Mouse (Mus musculus) CH12.LX (cell line): ENCODE results near the gene Rnasek. TPM values are rescaled to one million over a fixed set of nuclear protein-coding genes. Genes with fewer than 3 reads are reported as not detected.

Source experiments
- DNase-seq: peaks from one replicate; pipeline ENCODE4 v3.0.0-alpha.2; 2013; ENCODE audit errors: extremely low read depth
- H3K27ac ChIP-seq: 2 replicates; pipeline ENCODE4 v1.5.1; 2012; ENCODE audit warnings: low read depth, mild to moderate bottlenecking, control low read depth, moderate library complexity; ENCODE audit not compliant: insufficient read depth
- H3K27me3 ChIP-seq: replicated peaks from 2 replicates; pipeline ENCODE3; 2012; ENCODE audit warnings: inconsistent platforms
- H3K36me3 ChIP-seq, 2 experiments: replicated peaks in 1 of 2; 2 replicates each; pipeline versions ENCODE3 to v1.6.1; 2012; ENCODE audit warnings: inconsistent platforms in 1 of 2, low read length in 1 of 2, mild to moderate bottlenecking in 1 of 2, mixed read lengths in 1 of 2, moderate library complexity in 1 of 2; ENCODE audit not compliant: control insufficient read depth in 1 of 2, insufficient read depth in 1 of 2
- H3K4me1 ChIP-seq, 2 experiments: 2 replicates each; pipeline ENCODE4 v1.6.1; 2012; ENCODE audit warnings: inconsistent platforms in 1 of 2, moderate library complexity in 1 of 2; ENCODE audit not compliant: insufficient read depth in 2 of 2, control insufficient read depth in 1 of 2
- H3K4me2 ChIP-seq: 2 replicates; pipeline ENCODE4 v1.6.1; 2012; ENCODE audit warnings: low read depth, mild to moderate bottlenecking, control low read depth; ENCODE audit not compliant: poor library complexity, insufficient read depth, severe bottlenecking
- H3K4me3 ChIP-seq, 3 experiments: fragments of 150-350 bp in 1 of 3; sonication (generic) in 1 of 3; replicated peaks in 1 of 3; 2 replicates each; pipeline versions ENCODE3 to v1.5.1; 2011 to 2012; ENCODE audit warnings: low read depth in 2 of 3, low read length in 2 of 3, mild to moderate bottlenecking in 2 of 3, moderate library complexity in 2 of 3, control low read depth in 1 of 3, improper control_type of control experiment in 1 of 3, inconsistent platforms in 1 of 3, mixed read lengths in 1 of 3; ENCODE audit not compliant: poor library complexity in 1 of 3
- H3K79me2 ChIP-seq: replicated peaks from 2 replicates; pipeline ENCODE4 v1.6.1; 2012; ENCODE audit warnings: mild to moderate bottlenecking, moderate library complexity; ENCODE audit not compliant: control insufficient read depth, poor library complexity, insufficient read depth, severe bottlenecking; ENCODE audit errors: extremely low read depth
- H3K9ac ChIP-seq: 2 replicates; pipeline ENCODE4 v1.6.1; 2012; ENCODE audit warnings: low read depth, mild to moderate bottlenecking, control low read depth, moderate library complexity; ENCODE audit not compliant: insufficient read depth
- H3K9me3 ChIP-seq: replicated peaks from 2 replicates; pipeline ENCODE3; 2012; ENCODE audit warnings: low read length, inconsistent platforms, mixed read lengths
- BHLHE40 ChIP-seq: IDR thresholded peaks from 2 replicates; pipeline ENCODE4 v1.6.1; 2011; ENCODE audit warnings: mild to moderate bottlenecking, low read depth, low read length, improper control_type of control experiment
- CHD1 ChIP-seq: IDR thresholded peaks from 2 replicates; pipeline ENCODE4 v1.6.1; 2012; ENCODE audit warnings: low read depth, low read length, improper control_type of control experiment, inconsistent platforms
- CTCF ChIP-seq, 2 experiments: IDR thresholded peaks in 1 of 2; conservative IDR thresholded peaks in 1 of 2; 2 replicates each; pipeline ENCODE4 v1.5.1; 2011 to 2012; ENCODE audit warnings: low read depth in 2 of 2, low read length in 2 of 2, improper control_type of control experiment in 1 of 2, inconsistent platforms in 1 of 2, mild to moderate bottlenecking in 1 of 2, moderate library complexity in 1 of 2
- ELF1 ChIP-seq: IDR thresholded peaks from 2 replicates; pipeline ENCODE4 v1.6.1; 2014; ENCODE audit warnings: low read depth, mild to moderate bottlenecking, inconsistent platforms, low read length, improper control_type of control experiment
- IRF4 ChIP-seq: IDR thresholded peaks from 2 replicates; pipeline ENCODE4 v1.6.1; 2014; ENCODE audit warnings: low read depth, mild to moderate bottlenecking, inconsistent platforms, low read length, improper control_type of control experiment
- JUND ChIP-seq: conservative IDR thresholded peaks from 2 replicates; pipeline ENCODE4 v1.6.1; 2011; ENCODE audit warnings: low read depth, low read length, improper control_type of control experiment
- MAFK ChIP-seq: IDR thresholded peaks from 2 replicates; pipeline ENCODE4 v1.6.1; 2011; ENCODE audit warnings: low read length, improper control_type of control experiment; ENCODE audit not compliant: insufficient replicate concordance
- MAX ChIP-seq: IDR thresholded peaks from 2 replicates; pipeline ENCODE4 v1.6.1; 2011; ENCODE audit warnings: low read length, improper control_type of control experiment
- MAZ ChIP-seq: IDR thresholded peaks from 2 replicates; pipeline ENCODE4 v1.6.1; 2012; ENCODE audit warnings: low read depth, mild to moderate bottlenecking, inconsistent platforms, low read length, improper control_type of control experiment, moderate library complexity
- MEF2A ChIP-seq: IDR thresholded peaks from 2 replicates; pipeline ENCODE4 v1.6.1; 2014; ENCODE audit warnings: low read depth, mild to moderate bottlenecking, inconsistent platforms, low read length, improper control_type of control experiment, borderline replicate concordance
- MXI1 ChIP-seq: IDR thresholded peaks from 2 replicates; pipeline ENCODE4 v1.6.1; 2011; ENCODE audit warnings: mild to moderate bottlenecking, low read depth, low read length, improper control_type of control experiment
- MYC ChIP-seq: IDR thresholded peaks from 2 replicates; pipeline ENCODE4 v1.6.1; 2011; ENCODE audit warnings: low read depth, mild to moderate bottlenecking, improper control_type of control experiment, low read length
- NELFE ChIP-seq: IDR thresholded peaks from 2 replicates; pipeline ENCODE4 v1.6.1; 2011; ENCODE audit warnings: low read depth, low read length, improper control_type of control experiment
- NRF1 ChIP-seq: IDR thresholded peaks from 2 replicates; pipeline ENCODE4 v1.6.1; 2014; ENCODE audit warnings: low read depth, mild to moderate bottlenecking, inconsistent platforms, low read length, improper control_type of control experiment, moderate library complexity
- POLR2A ChIP-seq: IDR thresholded peaks from 2 replicates; pipeline ENCODE4 v1.6.1; 2011; ENCODE audit warnings: low read depth, mild to moderate bottlenecking, improper control_type of control experiment, low read length
- POLR2AphosphoS2 ChIP-seq: IDR thresholded peaks from 2 replicates; pipeline ENCODE4 v1.6.1; 2011; ENCODE audit warnings: low read depth, low read length, improper control_type of control experiment
- RAD21 ChIP-seq: IDR thresholded peaks from 2 replicates; pipeline ENCODE4 v1.6.1; 2011; ENCODE audit warnings: low read depth, mild to moderate bottlenecking, low read length, improper control_type of control experiment, moderate library complexity
- SIN3A ChIP-seq: IDR thresholded peaks from 2 replicates; pipeline ENCODE4 v1.6.1; 2012; ENCODE audit warnings: low read length, improper control_type of control experiment, inconsistent platforms
- SMC3 ChIP-seq: IDR thresholded peaks from 2 replicates; pipeline ENCODE4 v1.6.1; 2011; ENCODE audit warnings: low read depth, low read length, improper control_type of control experiment
- TCF12 ChIP-seq: IDR thresholded peaks from 2 replicates; pipeline ENCODE4 v1.6.1; 2014; ENCODE audit warnings: low read depth, mild to moderate bottlenecking, inconsistent platforms, low read length, improper control_type of control experiment
- USF1 ChIP-seq: IDR thresholded peaks from 2 replicates; pipeline ENCODE4 v1.6.1; 2014; ENCODE audit warnings: low read depth, mild to moderate bottlenecking, inconsistent platforms, low read length, improper control_type of control experiment
- ZC3H11A ChIP-seq: IDR thresholded peaks from 2 replicates; pipeline ENCODE4 v1.6.1; 2012; ENCODE audit warnings: low read depth, mild to moderate bottlenecking, inconsistent platforms, low read length, improper control_type of control experiment
- ZMIZ1 ChIP-seq: IDR thresholded peaks from 2 replicates; pipeline ENCODE4 v1.6.1; 2012; ENCODE audit warnings: low read depth, mild to moderate bottlenecking, inconsistent platforms, low read length, improper control_type of control experiment
- ZNF384 ChIP-seq: IDR thresholded peaks from 2 replicates; pipeline ENCODE4 v1.6.1; 2012; ENCODE audit warnings: low read depth, low read length, improper control_type of control experiment, inconsistent platforms
- dilution Hi-C: fragments of 300-500 bp; cut with MboI; formaldehyde crosslinking; loops from 2 replicates; pipeline ENCODE4 v1.14.3; 2020; ENCODE audit warnings: low sequenced_read_pairs; ENCODE audit not compliant: extremely low pct_unique_long_range_greater_than_20kb, extremely low pct_ligation_motif_present
- in situ Hi-C: fragments of 300-500 bp; cut with MboI; formaldehyde crosslinking; loops from 3 replicates; pipeline ENCODE4 v1.14.3; 2019; ENCODE audit warnings: low sequenced_read_pairs, low pct_ligation_motif_present, low pct_unique_long_range_greater_than_20kb, mixed read lengths
- polyA plus RNA-seq: library from polyadenylated mRNA; unstranded; fragments of >175 nt; gene quantifications from 2 replicates; pipeline ENCODE4 v1.2.1, GENCODE M21; 2012; ENCODE audit warnings: low read depth; ENCODE audit not compliant: insufficient read length
- total RNA-seq, 2 experiments: library from RNA; depleted of rRNA; stranded (reverse); fragments of 300-350 nt in 1 of 2; fragments of >200 nt in 1 of 2; gene quantifications; 2 replicates each; pipeline ENCODE4 v1.2.3; 2012 to 2014

The Rnasek gene
- total and polyA plus RNA-seq, 3 experiments = 9.1 to 91.3 (median 25.6) TPM

DNA sequence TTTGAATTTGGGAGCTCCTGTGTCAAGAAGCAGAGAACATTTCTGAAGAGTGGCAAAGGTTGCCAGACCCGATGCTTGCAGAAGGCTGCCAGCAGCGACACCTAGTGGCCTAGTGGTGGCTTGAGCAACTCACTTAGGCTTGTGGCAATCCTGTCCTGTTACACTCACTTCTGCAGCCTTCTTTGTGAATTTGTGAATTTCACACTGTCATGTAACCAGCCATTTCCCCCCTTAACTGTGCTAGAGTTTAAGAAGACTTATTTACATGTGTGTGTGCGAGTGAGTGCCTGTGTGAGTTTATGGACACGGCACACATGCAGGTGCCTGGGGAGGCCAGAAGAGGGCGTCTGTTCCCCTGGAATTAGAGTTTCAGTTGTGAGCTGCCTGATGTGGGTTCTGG lies 38.0 kb downstream of the Rnasek start:
- in situ Hi-C loops (no loop called here), dilution Hi-C loops (no loop called here)
- Histone ChIP-seq H3K27ac (no peak overlapping the region), H3K4me2 (no peak overlapping the region; the same call in 1 of the 2 replicates), H3K27me3 (peaks cover 38% of the 10 kb centered on the region), H3K79me2 (no peaks in the 10 kb centered on the region), H3K36me3 (no peaks in the 10 kb centered on the region), H3K9me3 (no peaks in the 10 kb centered on the region), H3K9ac (no peak overlapping the region), H3K4me3 (no peak overlapping the region), H3K4me1 (peaks cover 3 to 6% of the 10 kb centered on the region in 2 experiments; a peak in 1 of 4 replicates)
- peak; percentile 87 for DNase-seq
- TF ChIP-seq MYC (peak; percentile 62; the same call in 1 of the 2 replicates), SIN3A (0 out of 2 replicates have a peak, but pooled peaks have one; percentile 52), MEF2A (no peak), NRF1 (0 out of 2 replicates have a peak, but pooled peaks have one; percentile 19), NELFE (peak; percentile 49; the same call in 1 of the 2 replicates), MXI1 (0 out of 2 replicates have a peak, but pooled peaks have one; percentile 37), RAD21 (peak; percentile 86), TCF12 (peak; percentile 26; the same call in 1 of the 2 replicates), USF1 (no peak), ZC3H11A (peak; percentile 40), POLR2AphosphoS2 (no peak), CTCF (conservative IDR thresholded peaks at IDR 0.05 in 1 of 2, IDR thresholded peaks at IDR 0.05 in 1 of 2; ENCODE audit: low read depth in 2 of 2, low read length in 2 of 2) (peak; percentile 96 to 97), ZMIZ1 (no peak), SMC3 (peak; percentile 94), MAFK (no peak), MAZ (no peak), JUND (0 out of 2 replicates have a peak, but pooled peaks have one; percentile 42), IRF4 (peak; percentile 30; the same call in 1 of the 2 replicates), BHLHE40 (no peak)

DNA sequence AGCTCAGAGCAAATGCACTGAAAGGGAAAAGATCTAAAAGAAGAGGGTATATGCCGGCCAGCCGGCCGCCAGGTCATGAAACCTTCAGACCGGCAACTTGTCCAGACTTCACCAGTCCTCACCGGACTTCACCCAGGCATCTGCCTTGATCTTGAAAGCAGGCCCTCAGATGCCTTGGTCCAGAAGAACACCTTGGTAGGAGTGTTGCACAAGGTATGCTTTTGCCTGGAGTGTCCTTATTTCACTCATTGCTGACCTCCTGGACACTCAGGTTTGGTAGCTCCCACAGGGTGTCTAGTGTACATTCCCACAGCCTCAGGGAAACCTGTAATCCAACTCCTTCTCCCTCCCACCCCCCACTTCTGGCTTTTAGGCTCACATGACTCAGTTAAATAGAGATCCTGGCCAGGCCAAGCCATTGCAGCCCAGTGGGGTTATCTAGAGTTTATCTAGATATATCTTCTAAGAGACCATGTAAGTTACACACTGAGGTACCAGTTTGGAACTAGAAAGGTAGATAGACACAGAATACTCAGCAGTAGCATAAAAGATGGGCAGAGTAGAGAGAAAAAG lies 39.5 kb downstream of the Rnasek start:
- in situ Hi-C loops (no loop called here), dilution Hi-C loops (no loop called here)
- Histone ChIP-seq H3K79me2 (no peaks in the 10 kb centered on the region), H3K27ac (no peak overlapping the region), H3K4me2 (no peak overlapping the region), H3K36me3 (no peaks in the 10 kb centered on the region), H3K9ac (no peak overlapping the region), H3K4me3 (no peak overlapping the region), H3K9me3 (peaks cover 2% of the 10 kb centered on the region), H3K27me3 (peaks cover 23% of the 10 kb centered on the region), H3K4me1 (peaks cover 3 to 6% of the 10 kb centered on the region in 2 experiments; a peak in 1 of 4 replicates)
- TF ChIP-seq CTCF (conservative IDR thresholded peaks at IDR 0.05 in 1 of 2, IDR thresholded peaks at IDR 0.05 in 1 of 2; ENCODE audit: low read depth in 2 of 2, low read length in 2 of 2) (no peak), POLR2A (no peak), NRF1 (no peak), USF1 (no peak), ELF1 (no peak), RAD21 (no peak), MAX (no peak), TCF12 (no peak), CHD1 (no peak), BHLHE40 (no peak), ZC3H11A (no peak), ZNF384 (no peak)
- DNase-seq = no peak
